Mouse (Mus musculus): Measurements from ENCODE around the gene Smc4. TPM values are rescaled to one million over a fixed set of nuclear protein-coding genes. Genes with fewer than 3 reads are reported as not detected.

Gene Smc4
- polyA plus RNA-seq, 1 experiment, result 6.4 TPM

- H3K27ac ChIP-seq (ENCODE audit: insufficient read depth, low read depth, low read length), result peak overlapping the region; percentile 63
- under 1% methylated on average over 42 of the region's 42 CpGs for WGBS
These were observed 39.6 kb downstream of the Smc4 start for GRCm38 (mm10) chr3:69044167-69044591.

GRCm38 (mm10) chr3:69044645-69045399 is 40.3 kb downstream of the Smc4 start, which contains the start of gene Trim59:
Trim59 (minus strand) TSS chr3:69044755.
- under 1% methylated on average over 78 of the region's 80 CpGs for WGBS
- TF ChIP-seq CTCF (IDR thresholded peaks at IDR 0.05; ENCODE audit: extremely low read depth, insufficient read length, insufficient replicate concordance, low read depth, low read length) (no peak), POLR2A (IDR thresholded peaks at IDR 0.05; ENCODE audit: low read depth, low read length) (peak; percentile 52)
- H3K36me3 ChIP-seq (ENCODE audit: control insufficient read depth, insufficient read depth, low read length), result peaks cover 2% of the 10 kb centered on the region; the same call in 1 of the 2 replicates
- no peaks in the 10 kb centered on the region for H3K4me1 ChIP-seq (ENCODE audit: control insufficient read depth, insufficient read depth, insufficient read length, low read length)
- peak within 1 kb of the TSS; percentile 89 for H3K4me3 ChIP-seq (ENCODE audit: low read depth, low read length)
- peak within 1 kb of the TSS; percentile 63 for H3K27ac ChIP-seq (ENCODE audit: insufficient read depth, low read depth, low read length)
- H3K27me3 ChIP-seq (ENCODE audit: control insufficient read depth, insufficient read depth, low read length), result no peaks in the 10 kb centered on the region

More at GRCm38 (mm10) chr3:69044167-69044591, 39.6 kb downstream of the Smc4 start:
- TF ChIP-seq POLR2A (IDR thresholded peaks at IDR 0.05; ENCODE audit: low read depth, low read length), result no peak
- TF ChIP-seq CTCF (IDR thresholded peaks at IDR 0.05; ENCODE audit: extremely low read depth, insufficient read length, insufficient replicate concordance, low read depth, low read length), result no peak
- H3K4me3 ChIP-seq (ENCODE audit: low read depth, low read length), result peak overlapping the region; percentile 89
- no peaks in the 10 kb centered on the region for H3K27me3 ChIP-seq (ENCODE audit: control insufficient read depth, insufficient read depth, low read length)
- H3K4me1 ChIP-seq (ENCODE audit: control insufficient read depth, insufficient read depth, insufficient read length, low read length), result no peaks in the 10 kb centered on the region
- peaks cover 2% of the 10 kb centered on the region; the same call in 1 of the 2 replicates for H3K36me3 ChIP-seq (ENCODE audit: control insufficient read depth, insufficient read depth, low read length)

GRCm38 (mm10) chr3:69045400-69045703 is 40.8 kb downstream of the Smc4 start:
- no peaks in the 10 kb centered on the region; the same call in 1 of the 2 replicates for H3K36me3 ChIP-seq (ENCODE audit: control insufficient read depth, insufficient read depth, low read length)
- peak overlapping the region; percentile 89 for H3K4me3 ChIP-seq (ENCODE audit: low read depth, low read length)
- H3K27ac ChIP-seq (ENCODE audit: insufficient read depth, low read depth, low read length), result peak overlapping the region; percentile 26
- 3% methylated on average over 9 of the region's 9 CpGs for WGBS
- no peaks in the 10 kb centered on the region for H3K4me1 ChIP-seq (ENCODE audit: control insufficient read depth, insufficient read depth, insufficient read length, low read length)
- no peaks in the 10 kb centered on the region for H3K27me3 ChIP-seq (ENCODE audit: control insufficient read depth, insufficient read depth, low read length)
- TF ChIP-seq POLR2A (IDR thresholded peaks at IDR 0.05; ENCODE audit: low read depth, low read length), result no peak

GRCm38 (mm10) chr3:69045750-69046149 is 41.2 kb downstream of the Smc4 start:
- Histone ChIP-seq H3K4me1 (ENCODE audit: control insufficient read depth, insufficient read depth, insufficient read length, low read length) (no peaks in the 10 kb centered on the region), H3K27me3 (ENCODE audit: control insufficient read depth, insufficient read depth, low read length) (no peaks in the 10 kb centered on the region), H3K4me3 (ENCODE audit: low read depth, low read length) (peak overlapping the region; percentile 4), H3K27ac (ENCODE audit: insufficient read depth, low read depth, low read length) (no peak overlapping the region), H3K36me3 (ENCODE audit: control insufficient read depth, insufficient read depth, low read length) (no peaks in the 10 kb centered on the region)
- TF ChIP-seq POLR2A (IDR thresholded peaks at IDR 0.05; ENCODE audit: low read depth, low read length) (no peak), CTCF (IDR thresholded peaks at IDR 0.05; ENCODE audit: extremely low read depth, insufficient read length, insufficient replicate concordance, low read depth, low read length) (no peak)
- 29% methylated on average over 13 of the region's 13 CpGs for WGBS

GRCm38 (mm10) chr3:69046509-69046908 is 42.0 kb downstream of the Smc4 start:
- 86% methylated on average over 4 of the region's 4 CpGs for WGBS
- Histone ChIP-seq H3K27me3 (ENCODE audit: control insufficient read depth, insufficient read depth, low read length) (no peaks in the 10 kb centered on the region), H3K4me1 (ENCODE audit: control insufficient read depth, insufficient read depth, insufficient read length, low read length) (no peaks in the 10 kb centered on the region), H3K27ac (ENCODE audit: insufficient read depth, low read depth, low read length) (no peak overlapping the region), H3K4me3 (ENCODE audit: low read depth, low read length) (no peak overlapping the region), H3K36me3 (ENCODE audit: control insufficient read depth, insufficient read depth, low read length) (no peaks in the 10 kb centered on the region)
- TF ChIP-seq POLR2A (IDR thresholded peaks at IDR 0.05; ENCODE audit: low read depth, low read length) (no peak), CTCF (IDR thresholded peaks at IDR 0.05; ENCODE audit: extremely low read depth, insufficient read length, insufficient replicate concordance, low read depth, low read length) (no peak)

GRCm38 (mm10) chr3:69047684-69048083 is 43.1 kb downstream of the Smc4 start:
- Histone ChIP-seq H3K27ac (ENCODE audit: insufficient read depth, low read depth, low read length) (no peak overlapping the region), H3K4me3 (ENCODE audit: low read depth, low read length) (no peak overlapping the region), H3K36me3 (ENCODE audit: control insufficient read depth, insufficient read depth, low read length) (no peaks in the 10 kb centered on the region), H3K27me3 (ENCODE audit: control insufficient read depth, insufficient read depth, low read length) (no peaks in the 10 kb centered on the region), H3K4me1 (ENCODE audit: control insufficient read depth, insufficient read depth, insufficient read length, low read length) (no peaks in the 10 kb centered on the region)
- TF ChIP-seq POLR2A (IDR thresholded peaks at IDR 0.05; ENCODE audit: low read depth, low read length), result no peak
- no peak for TF ChIP-seq CTCF (IDR thresholded peaks at IDR 0.05; ENCODE audit: extremely low read depth, insufficient read length, insufficient replicate concordance, low read depth, low read length)
- 97% methylated on average over 4 of the region's 4 CpGs for WGBS

GRCm38 (mm10) chr3:69049011-69049410 is 44.5 kb downstream of the Smc4 start:
- Histone ChIP-seq H3K27ac (ENCODE audit: insufficient read depth, low read depth, low read length) (no peak overlapping the region), H3K27me3 (ENCODE audit: control insufficient read depth, insufficient read depth, low read length) (no peaks in the 10 kb centered on the region), H3K36me3 (ENCODE audit: control insufficient read depth, insufficient read depth, low read length) (no peaks in the 10 kb centered on the region), H3K4me1 (ENCODE audit: control insufficient read depth, insufficient read depth, insufficient read length, low read length) (no peaks in the 10 kb centered on the region), H3K4me3 (ENCODE audit: low read depth, low read length) (no peak overlapping the region)
- 68% methylated on average over 6 of the region's 6 CpGs for WGBS
- TF ChIP-seq POLR2A (IDR thresholded peaks at IDR 0.05; ENCODE audit: low read depth, low read length) (no peak), CTCF (IDR thresholded peaks at IDR 0.05; ENCODE audit: extremely low read depth, insufficient read length, insufficient replicate concordance, low read depth, low read length) (no peak)

Data from small intestine, adult 2 months (tissue).